Mouse (Mus musculus): Measurements from ENCODE around the gene Ndufa6.
"Not testable (repeated sequence)": the region's sequence is repeated elsewhere in the genome, so short reads cannot be mapped to it uniquely, and the experiment has no call there.

The Ndufa6 gene

GRCm38 (mm10) chr15:82364561-82364960, 10.4 kb upstream of the Ndufa6 start:
- not testable (repeated sequence) for DNase-seq

GRCm38 (mm10) chr15:82363801-82364200, 9.7 kb upstream of the Ndufa6 start:
- not testable (repeated sequence) for DNase-seq

GRCm38 (mm10) chr15:82362234-82362633, 8.1 kb upstream of the Ndufa6 start:
- DNase-seq = no peak

GRCm38 (mm10) chr15:82361459-82362018, 7.4 kb upstream of the Ndufa6 start:
- peak in 1 of 2 experiments; percentile 3 for DNase-seq

- DNase-seq = peak in 1 of 2 experiments; percentile 3
Observed at GRCm38 (mm10) chr15:82358431-82359260, 4.5 kb upstream of the Ndufa6 start.

- DNase-seq = no peak
Observed at GRCm38 (mm10) chr15:82353745-82354113, 393 bp downstream of the Ndufa6 start.

GRCm38 (mm10) chr15:82353078-82353744, 911 bp downstream of the Ndufa6 start:
- DNase-seq = no peak

GRCm38 (mm10) chr15:82351480-82351879, 2.6 kb downstream of the Ndufa6 start:
- DNase-seq = no peak

GRCm38 (mm10) chr15:82350349-82350748, 3.8 kb downstream of the Ndufa6 start:
- no peak for DNase-seq

GRCm38 (mm10) chr15:82348999-82349341, 5.2 kb downstream of the Ndufa6 start:
- DNase-seq = no peak

GRCm38 (mm10) chr15:82348258-82348998, 5.7 kb downstream of the Ndufa6 start:
- DNase-seq = no peak

GRCm38 (mm10) chr15:82347852-82348251, 6.3 kb downstream of the Ndufa6 start:
- no peak for DNase-seq

GRCm38 (mm10) chr15:82347303-82347676, 6.8 kb downstream of the Ndufa6 start:
- no peak for DNase-seq

GRCm38 (mm10) chr15:82346580-82347302, 7.4 kb downstream of the Ndufa6 start:
- no peak for DNase-seq

GRCm38 (mm10) chr15:82345820-82346470, 8.2 kb downstream of the Ndufa6 start:
- peak; percentile 97 to 98 for DNase-seq

- no peak for DNase-seq
Observed at GRCm38 (mm10) chr15:82344971-82345370, 9.2 kb downstream of the Ndufa6 start.

- no peak for DNase-seq
Observed at GRCm38 (mm10) chr15:82343368-82344287, 10.5 kb downstream of the Ndufa6 start.

GRCm38 (mm10) chr15:82342543-82342935, 11.6 kb downstream of the Ndufa6 start:
- DNase-seq = no peak

- DNase-seq = no peak
Observed at GRCm38 (mm10) chr15:82341675-82342542, 12.2 kb downstream of the Ndufa6 start.

GRCm38 (mm10) chr15:82341036-82341501, 13.1 kb downstream of the Ndufa6 start:
- no peak for DNase-seq
